Mouse (Mus musculus) spleen, adult 2 months (tissue): ENCODE measurements around the gene Galnt6.

Experiments
- CTCF ChIP-seq: fragments of 200-500 bp; IDR thresholded peaks from 2 replicates; pipeline ENCODE4 v1.5.1; 2011; ENCODE audit warnings: mild to moderate bottlenecking, inconsistent platforms; ENCODE audit not compliant: insufficient read depth, insufficient read length, insufficient replicate concordance; ENCODE audit errors: extremely low read depth
- POLR2A ChIP-seq: fragments of 200-500 bp; IDR thresholded peaks from 2 replicates; pipeline ENCODE4 v1.6.1; 2011; ENCODE audit warnings: low read depth, low read length, inconsistent platforms

DNA sequence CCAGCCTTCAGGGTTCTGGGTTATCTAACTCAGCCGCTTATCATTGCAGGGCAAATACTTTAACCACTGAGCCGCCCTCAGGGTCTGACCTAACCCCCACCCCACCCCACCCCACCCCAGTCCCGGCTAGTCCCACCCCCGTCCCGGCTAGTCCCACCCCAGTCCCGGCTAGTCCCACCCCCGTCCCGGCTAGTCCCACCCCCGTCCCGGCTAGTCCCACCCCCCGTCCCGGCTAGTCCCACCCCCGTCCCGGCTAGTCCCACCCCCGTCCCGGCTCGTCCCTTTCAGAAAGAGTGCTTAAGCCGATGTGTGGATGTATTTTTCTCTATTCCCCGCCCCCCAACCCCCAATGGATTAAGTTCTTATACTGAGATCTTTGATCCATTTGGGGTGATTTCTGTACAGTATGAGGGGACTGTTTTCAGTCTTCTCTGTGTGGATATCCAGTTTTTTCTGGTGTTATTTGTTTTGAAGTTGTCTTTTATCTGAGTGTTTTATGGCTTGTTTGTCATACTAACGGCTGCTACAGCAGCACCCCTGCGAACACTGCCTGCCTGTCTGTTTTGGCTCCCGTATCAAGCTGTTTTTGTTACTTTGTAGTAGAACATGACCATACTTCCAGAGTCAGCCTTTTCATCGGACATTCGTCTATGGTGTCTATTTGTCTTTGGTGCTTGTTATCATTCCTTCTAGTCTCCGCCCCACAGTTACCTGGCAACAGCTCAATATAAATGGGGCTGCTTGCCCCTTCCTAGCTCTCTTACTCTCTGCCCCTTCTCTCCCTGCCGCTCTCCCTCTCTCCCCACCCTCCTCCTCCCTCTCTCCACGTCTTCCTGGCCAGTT lies 18.2 kb upstream of the Galnt6 start:
- no peak for TF ChIP-seq CTCF
- TF ChIP-seq POLR2A, result no peak
